Mouse (Mus musculus) kidney, postnatal 0 days (tissue): ENCODE measurements around the gene Dip2b. TPM values are rescaled to one million over a fixed set of nuclear protein-coding genes. Genes with fewer than 3 reads are reported as not detected.

Experiments used
- ATAC-seq: fragments of 200-750 bp; cut with Nextera tagmentation; replicated peaks from 2 replicates; pipeline ENCODE4 v1.8.0; 2017; ENCODE audit warnings: low read depth, moderate number of reproducible peaks, moderate TSS enrichment, moderate library complexity; ENCODE audit not compliant: low FRiP score
- DNase-seq: peaks from one replicate; pipeline ENCODE4 v3.0.0-alpha.2; 2016; ENCODE audit warnings: low spot score
- H3K27ac ChIP-seq: fragments of 300-500 bp; sonication (generic); 2 replicates; pipeline ENCODE4 v1.5.1; 2014; ENCODE audit warnings: mild to moderate bottlenecking
- H3K27me3 ChIP-seq: fragments of 300-500 bp; sonication (generic); 2 replicates; pipeline ENCODE4 v1.6.1; 2014; ENCODE audit warnings: low read length, mixed read lengths; ENCODE audit not compliant: insufficient read depth
- H3K36me3 ChIP-seq: fragments of 300-500 bp; sonication (generic); 2 replicates; pipeline ENCODE4 v1.6.1; 2014; ENCODE audit warnings: low read length, mixed read lengths; ENCODE audit not compliant: insufficient read depth
- H3K4me1 ChIP-seq: fragments of 300-500 bp; sonication (generic); replicated peaks from 2 replicates; pipeline ENCODE4 v1.6.1; 2014; ENCODE audit warnings: antibody characterized with exemption, low read length, mixed read lengths; ENCODE audit not compliant: insufficient read depth
- H3K4me2 ChIP-seq: fragments of 300-500 bp; sonication (generic); 2 replicates; pipeline ENCODE4 v1.6.1; 2014; ENCODE audit warnings: mild to moderate bottlenecking, low read length, moderate library complexity, mixed read lengths
- H3K4me3 ChIP-seq: fragments of 300-500 bp; sonication (generic); replicated peaks from 2 replicates; pipeline ENCODE4 v1.5.1; 2014; ENCODE audit warnings: low read depth, low read length
- H3K9ac ChIP-seq: fragments of 300-500 bp; sonication (generic); 2 replicates; pipeline ENCODE4 v1.6.1; 2014; ENCODE audit warnings: low read depth, low read length
- H3K9me3 ChIP-seq: fragments of 300-500 bp; sonication (generic); replicated peaks from 2 replicates; pipeline ENCODE4 v1.6.1; 2016; ENCODE audit warnings: low read length, inconsistent platforms, mixed read lengths
- CTCF ChIP-seq: IDR thresholded peaks from 2 replicates; pipeline ENCODE4 v1.5.1; 2016; ENCODE audit warnings: antibody characterized with exemption, low read depth, mild to moderate bottlenecking, moderate library complexity
- WGBS: fragments of 180-500 bp; shearing (Covaris S2); extraction: QIAGEN DNeasy Blood & Tissue Kit; methylation state at CpG from one replicate; pipeline ENCODE4 v1.1.7; 2014; 5-methylcytosine and 5-hydroxymethylcytosine counted together
- polyA plus RNA-seq: library from polyadenylated mRNA; unstranded; fragments of >200 nt; fragmentation: Nextera tagmentation; extraction: Ambion mirVana; gene quantifications from 2 replicates; pipeline ENCODE4 v1.2.1, GENCODE M21; 2015

Gene Dip2b
- polyA plus RNA-seq, 1 experiment from 2014 or later, result 4.9 TPM

DNA sequence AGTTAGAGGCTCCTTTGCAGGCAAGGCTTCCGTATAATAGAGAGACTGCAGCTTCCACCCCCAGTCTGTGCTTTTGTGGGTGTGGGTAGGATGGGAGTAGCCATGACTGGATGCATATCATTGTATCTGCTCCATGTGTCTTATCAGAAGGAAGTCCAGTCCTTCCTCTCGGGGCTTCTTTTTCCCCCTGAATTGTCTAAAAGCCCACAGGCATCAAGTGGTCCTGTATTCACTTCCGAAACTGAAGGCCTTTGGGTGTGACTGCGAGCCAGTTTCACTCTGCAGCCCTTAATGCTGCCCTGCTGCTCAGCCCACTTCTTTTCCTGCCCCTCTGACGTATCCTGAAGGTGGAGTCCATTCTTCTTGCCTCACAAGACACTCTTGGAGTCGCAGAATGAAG lies 86.8 kb downstream of the Dip2b start:
- TF ChIP-seq CTCF, result no peak
- Histone ChIP-seq H3K9me3 (no peaks in the 10 kb centered on the region), H3K4me2 (no peak overlapping the region), H3K9ac (no peak overlapping the region), H3K4me3 (no peak overlapping the region), H3K27ac (no peak overlapping the region), H3K4me1 (no peaks in the 10 kb centered on the region), H3K36me3 (no peaks in the 10 kb centered on the region), H3K27me3 (no peaks in the 10 kb centered on the region)
- DNase-seq, result peak; percentile 44
- no peak for ATAC-seq
- WGBS, result 76% methylated on average over 6 of the region's 6 CpGs

DNA sequence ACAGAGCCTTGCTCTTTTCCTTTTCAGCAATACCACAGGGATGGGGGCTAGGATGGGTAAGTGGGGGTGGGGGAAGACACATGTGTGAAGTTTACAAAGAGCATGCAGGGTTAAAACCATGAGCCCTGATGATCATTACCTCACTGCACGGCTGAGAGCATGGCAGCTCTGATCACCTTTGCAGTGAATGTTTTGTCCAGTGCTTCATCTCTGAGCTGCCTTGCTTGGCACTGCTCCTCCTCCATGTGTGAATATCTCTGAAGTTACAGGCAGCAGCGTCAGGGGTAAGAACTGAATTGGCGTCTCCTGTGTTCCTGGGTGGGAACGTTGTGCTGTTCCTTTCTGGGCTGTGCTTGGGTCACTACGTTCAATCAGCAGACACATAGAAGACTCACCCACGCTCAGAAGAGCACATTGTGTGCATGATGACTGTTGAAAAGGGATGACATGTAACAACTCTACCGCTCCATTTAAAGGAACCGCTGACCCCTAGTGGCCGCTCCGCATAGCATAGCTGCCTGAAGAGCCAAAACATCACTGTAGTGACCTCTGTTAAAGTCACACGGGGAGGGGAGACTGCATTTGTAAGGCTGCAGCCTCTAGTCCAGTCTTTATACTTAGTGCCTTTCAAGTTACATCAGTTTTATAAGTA lies 88.1 kb downstream of the Dip2b start:
- Histone ChIP-seq H3K4me3 (no peak overlapping the region), H3K9me3 (no peaks in the 10 kb centered on the region), H3K9ac (no peak overlapping the region), H3K27me3 (no peaks in the 10 kb centered on the region), H3K4me1 (no peaks in the 10 kb centered on the region), H3K27ac (no peak overlapping the region), H3K4me2 (no peak overlapping the region), H3K36me3 (no peaks in the 10 kb centered on the region)
- peak; percentile 99 for TF ChIP-seq CTCF
- 6% methylated on average over 11 of the region's 11 CpGs for WGBS
- ATAC-seq, result peak; percentile 49; the same call in 1 of the 2 replicates
- DNase-seq, result peak; percentile 95

GRCm38 (mm10) chr15:100129151-100129790 lies 90.8 kb downstream of the Dip2b start:
- H3K4me1 ChIP-seq, result no peaks in the 10 kb centered on the region
- 52% methylated on average over 7 of the region's 7 CpGs for WGBS
- no peaks in the 10 kb centered on the region for H3K27me3 ChIP-seq
- DNase-seq, result peak; percentile 25
- no peaks in the 10 kb centered on the region for H3K36me3 ChIP-seq
- TF ChIP-seq CTCF, result no peak
- no peak overlapping the region for H3K27ac ChIP-seq
- H3K9ac ChIP-seq, result no peak overlapping the region
- H3K9me3 ChIP-seq, result no peaks in the 10 kb centered on the region
- ATAC-seq, result no peak
- no peak overlapping the region for H3K4me3 ChIP-seq
- no peak overlapping the region for H3K4me2 ChIP-seq

DNA sequence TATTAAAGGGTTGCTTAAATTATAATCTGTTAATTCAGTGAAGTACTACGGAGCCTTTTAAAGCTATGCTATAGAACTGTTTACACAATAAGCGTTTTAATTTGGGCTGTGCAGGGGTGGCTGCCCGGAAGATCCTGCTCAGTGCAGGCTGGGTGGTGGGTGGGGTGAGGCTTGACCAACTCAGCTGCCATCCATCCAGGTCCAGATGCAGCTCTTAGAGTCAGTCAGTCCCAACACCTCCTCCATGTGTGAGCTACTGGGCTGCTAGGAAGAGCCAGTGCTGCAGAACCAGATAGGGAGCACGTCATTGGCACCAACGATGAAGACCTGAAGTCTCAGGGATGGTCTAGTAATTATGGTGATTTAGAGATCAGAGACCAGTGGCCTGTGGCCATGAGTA lies 101.2 kb downstream of the Dip2b start:
- WGBS, result 81% methylated on average over 5 of the region's 5 CpGs
- H3K36me3 ChIP-seq, result 0 out of 2 replicates have a peak, but pooled peaks cover 3% of the 10 kb centered on the region
- ATAC-seq (no peak), DNase-seq (no peak)
- H3K4me1 ChIP-seq, result 0 out of 2 replicates have a peak, but pooled peaks cover 3% of the 10 kb centered on the region
- no peak overlapping the region for H3K9ac ChIP-seq
- no peak overlapping the region for H3K4me2 ChIP-seq
- H3K4me3 ChIP-seq, result no peak overlapping the region
- no peaks in the 10 kb centered on the region for H3K27me3 ChIP-seq
- no peak for TF ChIP-seq CTCF
- no peaks in the 10 kb centered on the region for H3K9me3 ChIP-seq
- H3K27ac ChIP-seq, result no peak overlapping the region

DNA sequence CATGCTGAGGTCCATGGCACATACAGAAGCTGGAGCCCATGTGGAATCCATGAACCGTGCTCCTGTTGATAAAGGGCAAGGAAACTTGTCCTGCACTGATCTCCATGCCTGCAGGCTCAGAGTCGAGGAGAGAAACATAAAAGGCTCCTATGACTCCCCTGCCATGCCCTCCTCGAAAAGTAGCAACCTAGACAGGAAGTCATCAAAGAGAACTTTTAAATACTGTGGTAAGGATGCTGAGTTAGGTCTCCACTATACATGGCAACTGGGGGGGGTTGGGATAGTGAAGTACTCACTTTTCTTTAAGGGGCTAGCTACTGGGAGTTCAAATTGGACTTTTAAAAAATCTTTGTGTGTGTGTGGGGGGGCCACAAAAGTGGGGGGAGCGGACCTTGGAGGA lies 102.0 kb downstream of the Dip2b start:
- H3K9ac ChIP-seq, result no peak overlapping the region
- H3K4me3 ChIP-seq, result no peak overlapping the region
- no peaks in the 10 kb centered on the region for H3K27me3 ChIP-seq
- no peak for TF ChIP-seq CTCF
- H3K36me3 ChIP-seq, result no peaks in the 10 kb centered on the region
- no peak for ATAC-seq
- WGBS, result 62% methylated on average over 4 of the region's 4 CpGs
- H3K27ac ChIP-seq, result no peak overlapping the region
- DNase-seq, result no peak
- no peaks in the 10 kb centered on the region for H3K9me3 ChIP-seq
- 0 out of 2 replicates have a peak, but pooled peaks cover 3% of the 10 kb centered on the region for H3K4me1 ChIP-seq
- no peak overlapping the region for H3K4me2 ChIP-seq

DNA sequence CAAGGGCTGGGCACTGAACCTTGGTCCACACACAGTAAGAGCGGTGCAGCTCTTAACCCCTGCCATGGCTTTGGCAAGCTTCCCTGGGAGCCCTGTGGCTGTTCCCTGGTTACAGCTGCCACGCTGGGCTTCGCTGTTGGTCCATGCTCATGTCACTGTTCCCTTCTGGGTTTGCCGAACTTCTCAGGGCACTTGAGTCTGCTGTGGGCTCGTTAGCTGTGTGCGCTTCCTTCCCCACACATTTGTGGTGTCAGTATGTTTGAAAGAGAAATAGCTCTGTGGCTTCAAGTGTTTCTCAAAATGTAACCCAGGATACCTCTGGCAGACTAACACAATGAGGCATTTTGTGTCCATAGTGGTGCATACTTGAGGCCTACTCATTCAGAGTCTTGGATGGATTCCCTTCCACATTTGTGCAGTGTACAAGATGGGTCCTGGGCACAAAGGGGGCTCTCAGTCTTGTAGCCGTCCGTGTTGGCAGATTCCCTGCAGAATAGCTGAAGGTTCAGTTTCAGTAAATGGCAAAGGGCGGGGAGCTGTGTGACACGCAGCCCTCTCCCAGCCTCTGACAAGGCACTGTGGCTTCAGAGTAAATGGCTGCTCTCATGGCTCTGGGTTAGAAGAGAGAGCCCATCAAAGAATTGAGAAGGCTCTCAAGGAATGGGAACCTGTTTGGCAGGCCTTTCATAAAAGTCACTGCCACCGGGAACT lies 104.8 kb downstream of the Dip2b start:
- TF ChIP-seq CTCF, result no peak
- DNase-seq (no peak), ATAC-seq (no peak)
- no peak overlapping the region for H3K9ac ChIP-seq
- no peak overlapping the region for H3K4me2 ChIP-seq
- 0 out of 2 replicates have a peak, but pooled peaks cover 3% of the 10 kb centered on the region for H3K4me1 ChIP-seq
- H3K36me3 ChIP-seq, result no peaks in the 10 kb centered on the region
- no peaks in the 10 kb centered on the region for H3K27me3 ChIP-seq
- 87% methylated on average over 11 of the region's 11 CpGs for WGBS
- H3K9me3 ChIP-seq, result no peaks in the 10 kb centered on the region
- no peak overlapping the region for H3K27ac ChIP-seq
- H3K4me3 ChIP-seq, result no peak overlapping the region
